Mouse (Mus musculus): ENCODE results near the gene Mtif2.
"Not testable (repeated sequence)": the region's sequence is repeated elsewhere in the genome, so short reads cannot be mapped to it uniquely, and the experiment has no call there.

Gene Mtif2

DNA sequence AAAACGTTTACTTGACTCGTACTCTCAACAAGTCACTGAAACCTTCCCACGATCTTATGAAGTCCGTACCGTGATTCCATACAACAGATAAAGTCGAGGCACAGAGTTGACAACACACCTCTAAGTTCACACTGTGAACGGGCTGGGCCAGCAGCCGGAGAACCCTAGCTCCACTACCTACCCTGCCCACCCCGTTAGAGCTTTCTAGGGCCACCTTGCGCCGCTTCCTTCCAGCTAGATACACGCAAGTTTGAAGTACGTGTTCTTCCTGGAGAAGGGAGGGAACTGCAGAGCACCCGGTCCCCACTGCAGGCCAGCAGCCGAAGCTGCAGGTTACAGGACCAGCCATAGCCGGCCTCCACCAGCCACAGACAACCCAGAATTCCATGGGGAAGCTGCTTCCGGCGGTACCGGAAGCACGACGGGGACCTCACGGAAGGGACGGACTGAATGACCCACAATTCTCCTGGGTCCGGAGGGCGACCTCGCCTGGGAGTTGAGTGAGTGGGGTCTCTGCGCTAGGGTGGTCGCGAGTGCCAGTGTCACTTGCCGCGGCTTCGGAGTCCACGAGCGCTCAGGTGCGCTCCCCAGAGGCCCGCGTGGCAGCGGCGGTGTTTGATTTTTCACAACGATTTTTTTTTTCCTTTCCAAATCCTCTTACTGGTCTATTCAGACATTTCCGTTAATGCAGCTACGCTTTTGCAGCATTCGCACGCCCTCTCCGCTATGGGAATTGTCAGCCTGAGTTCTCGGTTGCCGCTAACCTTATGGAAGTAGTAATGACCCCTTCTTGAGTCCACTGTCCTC lies at the start of gene Mtif2:
Gene Mtif2 (plus strand): TSS at position 421 of the 807 bp plus-strand sequence.
- peak; percentile 85 to 86 for DNase-seq

DNA sequence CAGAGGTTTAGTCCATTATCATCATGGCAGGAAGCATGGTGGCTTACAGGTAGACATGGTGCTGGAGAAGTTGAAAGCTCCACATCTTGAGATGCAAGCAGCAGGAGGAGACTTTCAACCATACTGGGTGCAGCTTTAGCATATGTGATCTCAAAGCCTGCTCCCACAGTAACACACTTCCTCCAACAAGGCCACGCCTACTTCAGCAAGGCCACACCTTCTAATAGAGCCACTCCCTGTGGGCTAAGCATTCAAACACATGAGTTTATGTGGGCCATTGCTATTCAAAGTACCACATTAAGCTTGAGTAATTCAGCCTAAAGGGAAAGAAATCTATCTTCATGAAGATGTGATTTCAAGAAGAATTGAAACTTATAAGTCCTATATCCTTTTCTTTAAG lies 33.1 kb upstream of the Mtif2 start:
- no peak for DNase-seq

DNA sequence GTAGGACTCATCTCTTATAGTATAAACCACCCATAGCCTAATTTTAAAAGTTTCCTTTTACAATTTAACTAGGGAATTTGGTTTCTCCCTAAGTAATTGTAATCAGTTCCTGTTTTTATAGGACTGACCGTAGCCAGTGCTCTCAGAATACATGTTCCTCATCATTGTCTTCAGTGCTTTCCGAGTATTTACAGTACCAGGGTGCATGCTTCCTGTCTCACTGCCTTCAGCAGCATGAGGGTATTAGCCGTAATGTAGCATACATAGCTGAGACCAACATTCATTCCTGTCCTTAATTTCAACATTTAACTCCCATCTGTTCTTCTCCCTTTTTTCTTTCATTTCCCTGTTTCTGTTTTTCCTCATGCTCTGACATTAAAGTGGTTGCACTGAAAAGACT lies 29.2 kb upstream of the Mtif2 start:
- DNase-seq = no peak

DNA sequence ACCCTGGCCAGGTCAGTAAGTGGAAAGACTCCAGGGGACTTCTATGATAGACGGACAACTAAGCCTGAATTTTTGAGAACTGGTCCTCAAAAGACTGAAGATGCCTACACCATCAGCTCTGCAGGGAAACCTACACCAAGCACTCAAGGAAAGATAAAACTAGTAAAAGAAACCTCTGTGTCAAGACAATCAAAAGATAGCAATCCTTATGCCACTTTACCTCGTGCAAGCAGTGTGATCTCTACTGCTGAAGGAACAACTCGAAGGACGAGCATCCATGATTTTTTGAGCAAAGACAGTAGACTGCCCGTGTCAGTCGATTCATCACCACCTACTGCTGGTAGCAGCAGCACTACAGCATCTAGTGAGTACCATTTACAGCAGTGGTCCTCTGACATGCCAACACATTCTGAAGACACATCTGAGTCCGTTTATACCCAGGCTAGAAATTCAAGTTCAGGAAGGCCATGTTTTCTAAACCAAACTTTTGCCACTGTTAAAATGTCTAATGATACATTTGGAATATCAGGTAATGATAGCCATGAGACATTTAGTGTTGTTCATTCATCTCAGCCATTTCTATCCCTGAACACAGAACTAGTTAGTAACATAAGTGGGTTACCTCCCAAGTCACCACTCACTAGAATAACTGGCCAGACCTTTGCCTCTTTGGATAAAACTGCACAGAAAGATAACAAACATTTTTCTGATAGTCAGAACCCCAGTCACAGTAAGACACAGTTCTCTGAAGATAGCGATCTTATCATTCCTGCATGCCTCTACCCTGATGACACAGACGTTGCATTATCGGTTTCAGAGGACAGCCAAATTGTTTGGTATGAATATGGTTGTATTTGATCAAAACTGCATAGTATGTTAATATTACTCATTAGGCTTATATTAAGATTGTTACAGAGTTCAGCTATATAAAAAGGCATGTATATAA lies 22.0 kb upstream of the Mtif2 start:
- DNase-seq = no peak

DNA sequence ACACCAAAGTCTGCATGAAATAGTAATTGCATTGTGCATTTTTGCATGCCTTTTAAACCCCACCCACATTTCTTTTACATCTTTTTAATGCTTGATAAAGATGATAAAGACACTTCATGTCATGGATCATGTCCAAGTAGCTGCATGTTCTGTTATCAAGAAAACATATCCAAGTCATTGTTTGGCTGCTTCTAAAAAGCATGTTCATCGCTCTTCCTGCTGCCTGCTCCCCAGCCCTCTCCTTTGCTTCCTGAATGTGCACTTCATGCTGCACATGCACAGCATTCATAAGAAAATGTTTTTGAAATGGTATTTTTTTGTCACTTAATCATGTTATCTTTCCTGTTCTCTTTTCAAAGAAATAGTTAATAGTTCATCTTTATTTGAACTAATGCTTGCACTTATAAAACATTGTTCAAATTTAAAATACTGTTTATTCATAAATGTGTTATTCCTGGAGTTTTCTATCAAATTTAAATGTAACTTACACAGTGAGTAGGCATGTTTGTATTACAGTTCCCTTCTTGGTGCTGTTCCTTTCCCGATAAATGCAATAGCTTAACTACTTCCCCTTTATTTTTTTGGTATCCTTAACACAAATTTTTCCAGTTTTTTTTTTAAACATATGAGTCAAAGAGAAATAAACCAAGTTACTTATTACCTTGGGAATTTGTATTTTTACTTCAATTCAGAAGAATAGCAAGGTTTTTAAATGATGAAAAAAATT lies 21.1 kb upstream of the Mtif2 start:
- no peak for DNase-seq

DNA sequence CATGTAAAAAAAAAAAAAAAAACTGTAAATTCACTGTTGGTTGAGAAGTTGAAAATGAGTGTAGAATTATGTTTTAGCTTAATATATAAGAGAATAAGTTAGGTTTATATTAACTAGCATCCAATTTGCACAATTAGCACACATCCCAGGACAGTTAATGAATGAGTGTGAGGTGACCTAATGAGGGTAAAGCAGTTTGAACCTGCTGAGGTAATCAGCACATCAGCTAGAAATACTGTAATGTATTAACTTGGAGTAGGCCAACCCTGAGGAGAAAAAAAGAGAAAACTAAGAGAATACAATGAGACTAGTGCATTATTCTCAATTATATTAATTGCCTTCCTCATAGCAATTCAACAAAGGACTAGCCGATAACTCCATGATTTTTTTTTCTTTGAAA lies 16.8 kb upstream of the Mtif2 start:
- no peak for DNase-seq

DNA sequence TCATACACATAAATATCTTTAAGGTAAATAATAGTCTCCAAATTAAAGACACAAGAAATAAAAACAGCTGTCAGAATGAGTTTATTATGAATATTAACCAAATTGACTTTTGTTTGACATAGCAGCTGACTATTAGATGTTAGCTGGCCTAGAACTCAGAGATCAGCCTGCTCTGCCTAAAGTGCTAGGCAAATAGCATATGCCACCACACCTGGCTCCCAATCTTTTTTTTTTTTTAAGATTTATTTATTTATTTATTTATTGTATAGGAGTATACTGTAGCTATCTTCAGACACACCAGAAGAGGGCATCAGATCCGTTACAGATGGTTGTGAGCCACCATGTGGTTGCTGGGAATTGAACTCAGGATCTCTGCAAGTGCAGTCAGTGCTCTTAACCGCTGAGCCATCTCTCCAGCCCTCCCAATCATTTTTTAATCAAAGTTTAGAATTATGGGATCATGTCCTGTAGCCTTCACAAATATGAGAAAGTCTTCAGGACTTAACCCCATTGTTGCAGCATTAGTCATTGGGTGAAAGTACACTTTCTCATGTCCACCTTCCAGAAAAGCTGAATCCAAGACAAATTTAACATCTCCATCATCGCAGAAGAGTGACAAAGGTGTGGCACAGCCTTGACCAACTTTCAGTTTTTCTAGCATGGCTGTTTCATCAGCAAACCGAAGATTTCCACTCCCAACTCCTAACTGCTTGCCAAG lies 13.2 kb upstream of the Mtif2 start:
- DNase-seq = no peak

DNA sequence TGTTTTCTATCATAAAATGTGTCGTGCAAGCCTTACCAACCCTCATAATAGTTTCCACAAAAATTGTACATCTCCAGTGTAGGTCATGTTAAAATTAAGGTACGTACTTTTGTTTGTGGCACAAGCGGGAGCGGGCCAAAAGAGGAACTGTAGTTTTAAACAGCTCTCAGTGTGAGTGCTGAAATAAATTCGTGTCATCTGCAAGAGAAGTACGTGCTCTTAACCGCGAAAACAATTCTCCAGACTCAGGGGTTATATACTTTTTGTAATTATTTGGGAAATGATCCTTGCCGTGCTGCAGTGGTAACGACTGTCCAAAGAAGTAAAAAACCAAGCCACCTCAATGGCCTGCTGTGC lies 11.9 kb upstream of the Mtif2 start:
- peak in 1 of 2 experiments; percentile 9 for DNase-seq

- DNase-seq = peak; percentile 94
Observed at GRCm38 (mm10) chr11:29514682-29515412, 11.4 kb upstream of the Mtif2 start, which contains the start of gene Prorsd1. Prorsd1 (minus strand) TSS chr11:29515033.

- no peak for DNase-seq
Observed at GRCm38 (mm10) chr11:29538201-29538600, 12.0 kb downstream of the Mtif2 start.

DNA sequence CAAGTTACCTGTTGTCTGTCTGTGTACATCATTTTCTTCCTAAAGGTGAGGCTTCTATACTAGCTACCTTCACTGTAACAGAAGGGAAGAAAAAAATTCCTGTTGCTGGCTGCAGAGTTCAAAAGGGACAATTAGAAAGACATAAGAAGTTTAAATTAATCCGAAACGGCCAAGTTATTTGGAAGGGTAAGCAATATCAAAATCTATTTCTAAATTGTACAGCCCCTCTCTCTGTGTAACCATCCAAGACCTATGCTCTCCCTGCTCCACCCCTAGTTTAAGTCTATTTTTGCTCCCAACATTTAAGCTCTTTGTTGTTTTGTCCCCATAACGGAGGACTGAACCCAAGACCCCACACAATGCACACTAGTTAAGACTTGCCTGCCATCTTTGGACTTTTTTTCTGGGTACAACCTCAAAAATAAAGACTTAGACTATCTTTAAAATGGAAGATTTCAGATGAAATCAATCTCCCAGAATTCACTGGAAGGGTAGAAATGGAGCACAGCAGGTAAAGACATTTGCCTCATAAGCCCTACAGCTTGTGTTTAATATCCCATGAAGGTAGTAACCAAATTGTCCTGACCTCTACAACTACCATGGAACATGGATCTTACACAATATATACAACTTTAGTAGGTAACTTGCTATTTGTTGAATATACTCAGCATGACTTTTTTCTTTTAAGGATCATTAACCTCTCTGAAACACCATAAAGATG lies 18.2 kb downstream of the Mtif2 start:
- no peak for DNase-seq

- not testable (repeated sequence) for DNase-seq
Observed at GRCm38 (mm10) chr11:29545150-29545752, 19.0 kb downstream of the Mtif2 start.

DNA sequence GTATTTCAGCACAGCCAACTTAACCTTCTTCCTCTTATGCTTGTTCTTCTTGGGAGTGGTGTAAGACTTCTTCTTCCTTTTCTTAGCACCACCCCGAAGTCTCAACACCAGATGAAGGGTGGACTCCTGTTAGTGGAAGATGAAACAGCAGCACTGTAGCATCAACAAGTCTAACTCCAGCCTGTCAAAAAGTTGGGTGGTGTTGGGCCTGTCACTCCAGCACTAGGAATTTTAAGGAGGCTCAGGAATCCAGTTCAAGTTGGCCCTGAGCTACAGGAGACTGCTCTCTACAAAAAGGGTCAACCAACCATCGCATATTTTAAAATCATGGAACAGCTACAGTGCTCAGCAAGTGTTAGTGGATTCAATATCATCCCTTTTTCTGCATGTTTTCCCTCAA lies 20.1 kb downstream of the Mtif2 start:
- not testable (repeated sequence) for DNase-seq

DNA sequence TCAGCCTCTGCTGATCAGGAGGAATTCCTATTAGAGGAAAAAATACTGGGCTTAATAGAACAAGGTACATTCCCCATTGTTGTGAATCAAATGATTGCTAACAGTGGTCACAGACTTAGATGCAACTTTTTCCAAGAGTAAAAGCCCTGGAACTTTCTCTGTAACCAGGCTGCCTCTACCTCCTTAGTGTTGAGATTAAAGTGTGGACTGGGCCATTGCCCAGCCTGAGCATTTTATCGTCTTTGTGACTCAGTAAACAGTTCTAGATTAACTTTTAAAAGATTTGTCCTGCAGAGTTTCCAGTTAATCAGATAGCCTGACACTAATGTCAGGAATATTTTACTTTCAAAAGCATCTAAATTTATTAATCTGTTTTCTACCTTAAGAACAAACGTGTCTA lies 20.6 kb downstream of the Mtif2 start:
- no peak for DNase-seq

DNA sequence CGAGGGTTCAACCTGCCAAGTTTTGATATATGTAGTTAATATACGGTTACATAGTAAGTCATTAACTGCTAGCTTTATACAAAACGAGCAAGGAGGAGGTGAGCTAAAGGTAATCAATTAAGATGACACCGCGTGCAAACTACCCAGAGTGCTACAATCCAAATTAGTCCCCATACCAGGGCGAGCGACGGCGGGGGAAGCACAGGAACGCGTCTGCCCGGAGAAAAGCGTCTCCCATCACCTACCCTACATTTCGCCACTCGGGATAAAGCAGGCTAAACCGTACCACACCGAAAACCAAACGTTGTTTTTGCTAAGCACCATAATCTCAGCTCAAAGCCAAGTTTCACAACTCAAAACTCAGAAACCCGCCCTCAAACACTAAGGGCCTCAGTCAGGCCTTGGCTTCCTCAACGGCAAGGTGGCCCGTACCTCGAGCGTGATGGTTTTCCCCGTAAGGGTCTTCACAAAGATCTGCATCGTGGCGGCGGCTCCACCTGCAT lies 21.1 kb downstream of the Mtif2 start:
- DNase-seq = no peak

DNA sequence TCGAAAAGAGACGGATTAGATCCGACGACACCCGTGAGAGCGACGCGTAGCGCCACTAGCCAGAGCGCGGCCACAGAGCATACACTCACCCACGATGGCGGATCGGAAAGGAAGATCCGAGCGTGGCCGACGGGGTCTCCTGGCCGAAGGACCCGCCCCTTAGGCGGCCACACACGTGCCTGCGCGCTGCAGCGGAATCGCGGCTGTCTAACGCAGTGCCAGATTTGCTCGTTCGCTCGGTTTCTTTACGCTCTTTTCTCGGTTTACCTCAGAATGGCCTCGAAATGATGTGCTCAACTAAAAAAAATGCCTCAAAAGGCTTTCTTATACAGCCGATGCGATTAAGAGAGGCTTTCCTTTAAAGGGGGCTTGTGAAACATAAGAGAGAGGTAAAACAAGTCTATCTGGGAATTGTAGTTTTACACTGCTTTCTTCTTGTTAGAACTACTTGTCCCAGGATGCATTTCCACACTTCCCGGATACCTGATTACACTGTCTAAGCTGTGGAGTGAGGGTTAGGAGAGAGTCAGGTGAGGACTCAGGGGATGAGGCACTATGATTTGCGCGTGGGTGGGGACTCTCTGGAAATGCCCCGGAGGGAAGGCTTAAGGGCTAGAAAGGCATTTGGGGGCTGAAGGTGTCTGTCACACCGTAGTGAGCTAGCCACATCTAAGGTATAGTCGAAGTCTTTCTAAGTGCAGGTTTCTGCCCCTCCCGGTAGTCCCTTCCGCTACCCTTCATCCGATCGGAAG lies 21.7 kb downstream of the Mtif2 start, which contains the start of the genes Clhc1 and Rps27a:
Gene Clhc1 (plus strand): TSS at position 199 of the 752 bp plus-strand sequence.
Gene Rps27a (minus strand): TSS at position 358 of the 752 bp plus-strand sequence.
- DNase-seq = peak; percentile 94 to 96

GRCm38 (mm10) chr11:29548504-29549424 lies 22.6 kb downstream of the Mtif2 start:
- peak in 1 of 2 experiments; percentile 6 for DNase-seq

GRCm38 (mm10) chr11:29549425-29549778 lies 23.2 kb downstream of the Mtif2 start:
- DNase-seq = no peak
